Mouse (Mus musculus): ENCODE results near the gene Recql5. TPM values are rescaled to one million over a fixed set of nuclear protein-coding genes. Genes with fewer than 3 reads are reported as not detected.

Gene Recql5
- polyA plus RNA-seq, 1 experiment: 40.9 TPM

DNA sequence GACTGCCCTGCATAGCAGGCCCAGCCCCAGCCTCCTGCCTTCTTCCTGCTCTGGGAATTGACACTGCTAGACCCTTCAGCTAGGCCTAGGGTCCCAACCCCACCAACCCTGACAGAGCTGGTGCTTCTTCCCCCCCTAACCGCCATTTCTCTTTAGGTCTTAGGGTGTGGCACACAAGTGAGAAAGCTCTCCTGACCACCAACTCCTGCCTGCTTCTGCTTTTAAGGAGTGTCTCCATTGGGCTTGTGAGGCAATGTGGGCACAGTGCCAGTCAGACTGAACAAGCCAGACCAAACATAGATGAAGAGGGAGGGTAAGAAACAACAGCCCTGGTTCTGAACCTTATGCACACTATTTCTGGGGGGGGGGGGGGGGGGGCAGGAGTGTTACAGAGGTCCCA lies 30.4 kb downstream of the Recql5 start:
- TF ChIP-seq CTCF (IDR thresholded peaks at IDR 0.05; ENCODE audit: control insufficient read depth, insufficient read depth, low read length) (no peak), POLR2A (IDR thresholded peaks at IDR 0.05; ENCODE audit: borderline replicate concordance, control insufficient read depth, low read depth, low read length) (peak; percentile 24; the same call in 1 of the 2 replicates)
- Histone ChIP-seq H3K27ac (ENCODE audit: control insufficient read depth, insufficient read depth, low read depth, low read length, poor library complexity) (peak overlapping the region; percentile 96), H3K4me1 (ENCODE audit: control insufficient read depth, insufficient read depth, low read length) (peaks cover 20% of the 10 kb centered on the region), H3K4me3 (replicated peaks; ENCODE audit: control insufficient read depth, low read depth, low read length) (peak overlapping the region; percentile 39)
- 5% methylated on average over 1 of the region's 1 CpGs for WGBS

DNA sequence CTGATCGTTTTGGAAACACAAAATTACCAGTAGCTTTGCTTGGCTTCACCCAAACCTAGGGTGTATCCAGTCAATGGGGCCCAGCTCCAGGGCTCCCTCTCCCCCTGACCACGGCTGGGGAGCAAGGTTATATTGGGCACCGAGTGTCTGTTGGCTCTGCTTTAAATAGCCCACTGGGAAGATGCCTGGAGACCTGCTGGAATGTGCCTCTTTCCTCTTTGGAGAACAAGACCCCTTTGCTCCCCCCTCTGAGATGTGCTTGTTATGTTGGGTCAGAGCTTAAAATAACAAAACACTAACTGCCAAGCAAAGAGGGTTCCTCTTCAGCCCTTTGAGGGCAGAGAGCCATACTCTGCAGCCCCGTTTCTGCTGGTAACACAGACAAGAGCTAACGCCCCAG lies 31.1 kb downstream of the Recql5 start:
- peak overlapping the region; percentile 96 for H3K27ac ChIP-seq (ENCODE audit: control insufficient read depth, insufficient read depth, low read depth, low read length, poor library complexity)
- WGBS: 28% methylated on average over 5 of the region's 5 CpGs
- H3K4me3 ChIP-seq (replicated peaks; ENCODE audit: control insufficient read depth, low read depth, low read length): peak overlapping the region; percentile 39
- H3K4me1 ChIP-seq (ENCODE audit: control insufficient read depth, insufficient read depth, low read length): peaks cover 20% of the 10 kb centered on the region
- no peak for TF ChIP-seq CTCF (IDR thresholded peaks at IDR 0.05; ENCODE audit: control insufficient read depth, insufficient read depth, low read length)
- TF ChIP-seq POLR2A (IDR thresholded peaks at IDR 0.05; ENCODE audit: borderline replicate concordance, control insufficient read depth, low read depth, low read length): no peak

DNA sequence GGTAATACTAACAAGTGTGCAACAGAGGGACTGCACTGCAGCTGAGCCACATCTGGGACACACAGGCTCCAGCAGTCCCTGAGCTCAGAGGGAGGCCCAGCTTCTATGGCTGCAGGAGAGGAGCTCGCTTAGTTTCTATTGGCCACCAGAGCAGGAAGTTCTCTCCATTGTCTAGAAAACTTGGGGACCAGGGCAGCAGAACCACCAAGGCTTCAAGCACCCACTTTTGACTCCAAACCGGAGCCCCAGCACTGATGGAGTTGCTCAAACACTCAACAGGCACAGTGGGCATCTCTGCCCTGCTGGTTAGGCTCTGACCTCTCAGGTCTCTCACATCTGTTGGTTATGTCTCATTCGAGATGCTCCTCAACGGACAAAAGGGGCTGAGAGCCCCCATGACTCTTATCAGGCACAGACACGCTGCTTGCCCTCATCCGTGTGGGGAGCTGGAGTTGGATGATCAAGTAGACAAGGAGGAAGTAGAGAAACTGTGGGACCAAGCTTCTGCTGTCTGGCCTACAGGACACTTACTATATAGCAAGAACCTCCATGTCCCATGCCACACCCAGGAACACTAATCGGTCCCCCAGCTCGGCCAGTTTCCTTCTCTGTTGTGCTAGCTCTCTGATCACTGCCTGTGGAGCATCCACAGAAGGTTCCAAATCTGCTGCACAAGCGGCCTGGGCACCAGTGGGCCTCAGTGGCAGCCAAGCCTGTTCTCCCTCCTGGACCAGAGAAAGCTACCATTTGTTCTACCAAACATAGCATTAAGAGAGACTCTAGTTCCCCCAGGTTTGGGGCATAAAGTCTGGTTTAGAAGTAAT lies 31.7 kb downstream of the Recql5 start:
- WGBS: 20% methylated on average over 9 of the region's 9 CpGs
- TF ChIP-seq CTCF (IDR thresholded peaks at IDR 0.05; ENCODE audit: control insufficient read depth, insufficient read depth, low read length) (0 out of 2 replicates have a peak, but pooled peaks have one; percentile 13), POLR2A (IDR thresholded peaks at IDR 0.05; ENCODE audit: borderline replicate concordance, control insufficient read depth, low read depth, low read length) (peak; percentile 34; the same call in 1 of the 2 replicates)
- H3K27ac ChIP-seq (ENCODE audit: control insufficient read depth, insufficient read depth, low read depth, low read length, poor library complexity): peak overlapping the region; percentile 96
- H3K4me1 ChIP-seq (ENCODE audit: control insufficient read depth, insufficient read depth, low read length): peaks cover 20% of the 10 kb centered on the region
- H3K4me3 ChIP-seq (replicated peaks; ENCODE audit: control insufficient read depth, low read depth, low read length): peak overlapping the region; percentile 70

GRCm38 (mm10) chr11:115900561-115901337 lies 32.5 kb downstream of the Recql5 start:
- Histone ChIP-seq H3K27ac (ENCODE audit: control insufficient read depth, insufficient read depth, low read depth, low read length, poor library complexity) (peak overlapping the region; percentile 96), H3K4me3 (replicated peaks; ENCODE audit: control insufficient read depth, low read depth, low read length) (peak overlapping the region; percentile 70), H3K4me1 (ENCODE audit: control insufficient read depth, insufficient read depth, low read length) (peaks cover 20% of the 10 kb centered on the region)
- TF ChIP-seq POLR2A (IDR thresholded peaks at IDR 0.05; ENCODE audit: borderline replicate concordance, control insufficient read depth, low read depth, low read length) (no peak), CTCF (IDR thresholded peaks at IDR 0.05; ENCODE audit: control insufficient read depth, insufficient read depth, low read length) (no peak)
- WGBS: 44% methylated on average over 8 of the region's 8 CpGs

DNA sequence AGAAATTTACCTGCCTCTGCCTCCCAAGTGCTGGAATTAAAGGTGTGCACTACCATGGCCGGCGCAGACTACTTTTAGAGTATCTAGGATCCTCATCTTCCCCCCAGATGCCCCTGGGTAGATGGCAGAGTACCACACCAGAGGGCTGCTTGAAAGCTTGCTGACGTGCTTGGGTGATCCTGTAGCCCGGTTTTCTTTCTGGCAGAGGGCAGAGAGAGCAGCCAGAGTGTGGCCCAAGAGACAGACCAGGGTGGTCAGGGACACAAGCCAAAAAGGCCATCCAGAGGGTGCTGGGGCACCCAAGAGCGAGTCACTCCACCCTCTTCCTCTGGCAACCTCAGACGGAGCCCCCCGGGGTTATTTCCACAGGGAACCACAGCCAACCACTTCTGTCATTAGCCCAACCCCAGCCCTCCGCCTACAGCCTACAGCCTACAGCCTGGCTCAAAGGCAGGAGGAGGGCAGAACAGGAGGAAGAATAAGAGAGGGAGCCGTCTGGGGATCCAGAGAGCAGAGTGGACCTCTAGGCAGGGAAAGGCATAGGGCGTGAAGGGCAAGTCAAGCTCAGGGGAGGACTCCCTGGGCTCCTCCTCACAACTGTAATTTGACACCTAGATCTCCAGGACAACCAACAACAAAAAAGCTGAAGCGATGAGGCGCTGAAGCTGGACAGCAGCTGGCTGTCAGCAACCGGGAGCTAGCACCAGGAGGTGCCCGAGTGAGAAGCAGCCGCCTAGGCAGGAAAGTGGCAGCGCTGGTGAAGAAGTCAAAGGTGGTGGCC lies 33.6 kb downstream of the Recql5 start, which contains the start of gene Smim5:
Smim5 (plus strand) TSS at position 481 of the 781 bp plus-strand sequence.
- Histone ChIP-seq H3K4me1 (ENCODE audit: control insufficient read depth, insufficient read depth, low read length) (peaks cover 20% of the 10 kb centered on the region), H3K27ac (ENCODE audit: control insufficient read depth, insufficient read depth, low read depth, low read length, poor library complexity) (peak within 1 kb of the TSS; percentile 96), H3K4me3 (replicated peaks; ENCODE audit: control insufficient read depth, low read depth, low read length) (peak within 1 kb of the TSS; percentile 70)
- TF ChIP-seq CTCF (IDR thresholded peaks at IDR 0.05; ENCODE audit: control insufficient read depth, insufficient read depth, low read length): no peak
- peak; percentile 61; the same call in 1 of the 2 replicates for TF ChIP-seq POLR2A (IDR thresholded peaks at IDR 0.05; ENCODE audit: borderline replicate concordance, control insufficient read depth, low read depth, low read length)
- WGBS: 13% methylated on average over 16 of the region's 16 CpGs

- H3K4me1 ChIP-seq (ENCODE audit: control insufficient read depth, insufficient read depth, low read length): peaks cover 16% of the 10 kb centered on the region
- TF ChIP-seq POLR2A (IDR thresholded peaks at IDR 0.05; ENCODE audit: borderline replicate concordance, control insufficient read depth, low read depth, low read length): no peak
- peak; percentile 90 for TF ChIP-seq CTCF (IDR thresholded peaks at IDR 0.05; ENCODE audit: control insufficient read depth, insufficient read depth, low read length)
- 7% methylated on average over 4 of the region's 4 CpGs for WGBS
- H3K4me3 ChIP-seq (replicated peaks; ENCODE audit: control insufficient read depth, low read depth, low read length): no peak overlapping the region
- peak overlapping the region; percentile 36 for H3K27ac ChIP-seq (ENCODE audit: control insufficient read depth, insufficient read depth, low read depth, low read length, poor library complexity)
Observed at GRCm38 (mm10) chr11:115898886-115899285, 34.4 kb downstream of the Recql5 start.

GRCm38 (mm10) chr11:115898446-115898845 lies 34.8 kb downstream of the Recql5 start:
- WGBS: 13% methylated on average over 7 of the region's 7 CpGs

More at GRCm38 (mm10) chr11:115898446-115898845, 34.8 kb downstream of the Recql5 start:
- Histone ChIP-seq H3K27ac (ENCODE audit: control insufficient read depth, insufficient read depth, low read depth, low read length, poor library complexity) (peak overlapping the region; percentile 1; the same call in 1 of the 2 replicates), H3K4me1 (ENCODE audit: control insufficient read depth, insufficient read depth, low read length) (peaks cover 13% of the 10 kb centered on the region), H3K4me3 (replicated peaks; ENCODE audit: control insufficient read depth, low read depth, low read length) (no peak overlapping the region)
- TF ChIP-seq POLR2A (IDR thresholded peaks at IDR 0.05; ENCODE audit: borderline replicate concordance, control insufficient read depth, low read depth, low read length): no peak
- no peak for TF ChIP-seq CTCF (IDR thresholded peaks at IDR 0.05; ENCODE audit: control insufficient read depth, insufficient read depth, low read length)

Measured in bone marrow, adult 2 months (tissue).